In genomic region chr3:144142939-144143338, GRCm38 (mm10) we compare ENCODE assay signal across 27 mouse cellular contexts.
"Had no signal": no experiment of that assay in that cellular context is flagged by ENCODE, and none has a peak within 500 bp of the region (broad histone marks: within the 10 kb centered on the region; RNA-seq: fewer than 3 reads in every experiment).

No protein-coding gene starts in this region.

- H3K36me3 ChIP-seq: heart, embryonic 13.5 days; heart, embryonic 15.5 days; hindbrain, embryonic 10.5 days; hindbrain, embryonic 12.5 days; limb, embryonic 10.5 days; limb, embryonic 12.5 days; liver, embryonic 13.5 days; liver, embryonic 15.5 days had no signal

- H3K9ac ChIP-seq: heart, embryonic 13.5 days; heart, embryonic 15.5 days; hindbrain, embryonic 12.5 days; hindbrain, embryonic 14.5 days; limb, embryonic 12.5 days; liver, embryonic 13.5 days; liver, embryonic 15.5 days; liver, postnatal 0 days had no signal

- H3K27me3 ChIP-seq: heart, embryonic 13.5 days; heart, embryonic 15.5 days; hindbrain, embryonic 12.5 days; limb, embryonic 12.5 days; liver, embryonic 13.5 days; liver, embryonic 15.5 days had no signal

- H3K9me3 ChIP-seq: heart, embryonic 13.5 days; heart, embryonic 15.5 days; hindbrain, embryonic 10.5 days; hindbrain, embryonic 12.5 days; limb, embryonic 10.5 days; limb, embryonic 12.5 days; liver, embryonic 13.5 days; liver, embryonic 15.5 days had no signal

- DNase-seq: gastrocnemius, adult 2 months; gastrocnemius, postnatal 10 days; gastrocnemius, postnatal 25 days; heart, adult 2 months; heart, postnatal 14 days; heart, postnatal 4 days; kidney, adult 18-20 months; kidney, adult 8-10 months; kidney, postnatal 10 days; kidney, postnatal 25 days; kidney, postnatal 4 days; liver; liver, embryonic 13.5 days; liver, postnatal 0 days had no signal

- H3K4me3 ChIP-seq: gastrocnemius, adult 2 months; heart, adult 2 months; heart, embryonic 13.5 days; heart, embryonic 15.5 days; hindbrain, embryonic 10.5 days; hindbrain, embryonic 12.5 days; layer of hippocampus, adult 2 months; left cerebral cortex, adult 2 months; limb, embryonic 10.5 days; limb, embryonic 12.5 days; liver, embryonic 13.5 days; liver, embryonic 15.5 days had no signal

- H3K4me1 ChIP-seq: heart, embryonic 13.5 days; hindbrain, embryonic 10.5 days; hindbrain, embryonic 12.5 days; limb, embryonic 12.5 days; liver, embryonic 13.5 days; liver, embryonic 15.5 days had no signal

- ATAC-seq: hindbrain, embryonic 16.5 days; inflammation-experienced regulatory T-cells, adult 6 months; liver, postnatal 0 days had no signal

- H3K4me2 ChIP-seq: heart, embryonic 13.5 days; heart, embryonic 15.5 days; hindbrain, embryonic 12.5 days; hindbrain, embryonic 14.5 days; limb, embryonic 12.5 days; liver, embryonic 11.5 days; liver, embryonic 13.5 days; liver, embryonic 15.5 days had no signal

- H3K27ac ChIP-seq: gastrocnemius, adult 2 months; heart, adult 2 months; heart, embryonic 13.5 days; heart, embryonic 15.5 days; hindbrain, embryonic 10.5 days; hindbrain, embryonic 12.5 days; hindbrain, embryonic 14.5 days; layer of hippocampus, adult 2 months; left cerebral cortex, adult 2 months; limb, embryonic 10.5 days; limb, embryonic 12.5 days; liver, embryonic 13.5 days; liver, embryonic 15.5 days had no signal
